Mouse (Mus musculus) bone marrow, adult 2 months (tissue): ENCODE results near the gene AL607142.1.

Experiments
- CTCF ChIP-seq: fragments of 200-500 bp; IDR thresholded peaks from 2 replicates; pipeline ENCODE4 v1.5.1; 2011; ENCODE audit warnings: low read length, control low read depth; ENCODE audit not compliant: control insufficient read depth, insufficient read depth
- POLR2A ChIP-seq: fragments of 200-500 bp; IDR thresholded peaks from 2 replicates; pipeline ENCODE4 v1.6.1; 2011; ENCODE audit warnings: low read depth, mild to moderate bottlenecking, control low read depth, low read length, borderline replicate concordance; ENCODE audit not compliant: control insufficient read depth

DNA sequence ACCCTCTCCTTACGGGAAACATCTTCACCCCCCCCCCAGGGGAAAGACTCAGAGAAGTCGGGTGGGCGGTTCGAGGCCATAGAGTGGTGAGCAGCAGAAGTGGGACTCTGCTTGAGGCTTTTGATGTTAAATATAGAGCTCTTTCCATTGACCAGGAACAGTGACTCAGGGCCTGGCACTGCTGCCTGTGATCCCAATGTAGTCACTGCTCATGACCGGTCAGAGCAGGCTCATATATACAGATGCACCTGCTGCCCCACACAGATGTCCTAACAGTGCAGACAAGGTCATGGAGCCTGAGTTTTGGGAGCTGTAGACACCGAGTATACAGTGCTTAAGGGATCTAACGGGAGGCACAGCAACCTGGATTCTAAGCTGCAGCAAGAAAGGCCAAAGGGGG lies 18.9 kb upstream of the AL607142.1 start:
- no peak for TF ChIP-seq POLR2A
- no peak for TF ChIP-seq CTCF
